In genomic region chr7:96859077-96859476, GRCm38 (mm10) we compare ENCODE assay signal across 34 mouse cellular contexts.
"Had no signal": no experiment of that assay in that cellular context is flagged by ENCODE, and none has a peak within 500 bp of the region (broad histone marks: within the 10 kb centered on the region; RNA-seq: fewer than 3 reads in every experiment).

No protein-coding gene starts in this region.

- H3K9me3 ChIP-seq: heart, embryonic 10.5 days; heart, embryonic 12.5 days; heart, embryonic 13.5 days; heart, embryonic 15.5 days; hindbrain, embryonic 10.5 days; hindbrain, embryonic 12.5 days; hindbrain, embryonic 13.5 days; hindbrain, embryonic 15.5 days; intestine, embryonic 15.5 days; kidney, embryonic 15.5 days had no signal

- H3K4me2 ChIP-seq: heart, embryonic 11.5 days; heart, embryonic 12.5 days; heart, embryonic 13.5 days; heart, embryonic 15.5 days; hindbrain, embryonic 12.5 days; hindbrain, embryonic 13.5 days; hindbrain, embryonic 14.5 days; hindbrain, embryonic 15.5 days; intestine, embryonic 15.5 days; kidney, embryonic 15.5 days had no signal

- DNase-seq: heart, postnatal 10 days; heart, postnatal 14 days; heart, postnatal 36 days; heart, postnatal 4 days; kidney, adult 11 months; kidney, adult 18-20 months; kidney, adult 2 months; kidney, adult 8-10 months; kidney, adult 9 months; kidney, postnatal 10 days; kidney, postnatal 14 days; kidney, postnatal 25 days; kidney, postnatal 36 days; kidney, postnatal 4 days; layer of hippocampus, adult 9-11 months; layer of hippocampus, postnatal 36 days had no signal

- H3K4me1 ChIP-seq: heart, embryonic 10.5 days; hindbrain, embryonic 10.5 days; kidney, embryonic 15.5 days had no signal

- H3K27ac ChIP-seq: heart, embryonic 10.5 days; heart, embryonic 15.5 days; hindbrain, embryonic 10.5 days; hindbrain, embryonic 12.5 days; hindbrain, embryonic 13.5 days; hindbrain, embryonic 14.5 days; hindbrain, embryonic 15.5 days; hindbrain, postnatal 0 days; intestine, embryonic 15.5 days; kidney, embryonic 15.5 days; kidney, postnatal 0 days; layer of hippocampus, adult 2 months had no signal

- H3K27me3 ChIP-seq: heart, embryonic 12.5 days; heart, embryonic 13.5 days; heart, embryonic 15.5 days; hindbrain, embryonic 12.5 days; hindbrain, embryonic 15.5 days; intestine, embryonic 15.5 days; kidney, embryonic 15.5 days had no signal

- H3K9ac ChIP-seq: heart, embryonic 12.5 days; heart, embryonic 13.5 days; heart, embryonic 15.5 days; hindbrain, embryonic 12.5 days; hindbrain, embryonic 13.5 days; hindbrain, embryonic 14.5 days; hindbrain, embryonic 15.5 days; intestine, embryonic 15.5 days; kidney, embryonic 15.5 days had no signal

- H3K4me3 ChIP-seq: heart, embryonic 10.5 days; heart, embryonic 12.5 days; heart, embryonic 13.5 days; heart, embryonic 15.5 days; hindbrain, embryonic 10.5 days; hindbrain, embryonic 12.5 days; hindbrain, embryonic 13.5 days; hindbrain, embryonic 15.5 days; intestine, embryonic 15.5 days; kidney, embryonic 15.5 days; layer of hippocampus, adult 2 months had no signal

- H3K36me3 ChIP-seq: heart, embryonic 10.5 days; heart, embryonic 12.5 days; heart, embryonic 13.5 days; heart, embryonic 15.5 days; hindbrain, embryonic 12.5 days; hindbrain, embryonic 13.5 days; hindbrain, embryonic 15.5 days; intestine, embryonic 15.5 days had no signal

- ATAC-seq: inflammation-experienced regulatory T-cells, adult 6 months; intestine, embryonic 15.5 days; intestine, embryonic 16.5 days; intestine, postnatal 0 days had no signal
